Mouse (Mus musculus) spleen, adult 2 months (tissue): ENCODE measurements around the gene Cgrrf1.

Experiments used
- CTCF ChIP-seq: fragments of 200-500 bp; IDR thresholded peaks from 2 replicates; pipeline ENCODE4 v1.5.1; 2011; ENCODE audit warnings: mild to moderate bottlenecking, inconsistent platforms; ENCODE audit not compliant: insufficient read depth, insufficient read length, insufficient replicate concordance; ENCODE audit errors: extremely low read depth
- POLR2A ChIP-seq: fragments of 200-500 bp; IDR thresholded peaks from 2 replicates; pipeline ENCODE4 v1.6.1; 2011; ENCODE audit warnings: low read depth, low read length, inconsistent platforms

GRCm38 (mm10) chr14:46815640-46816039 lies 16.3 kb upstream of the Cgrrf1 start:
- TF ChIP-seq CTCF (no peak), POLR2A (no peak)
